8 mouse cellular contexts compared by ENCODE assay signal in genomic region chr1:71101369-71101970, GRCm38 (mm10). TPM values are rescaled to one million over a fixed set of nuclear protein-coding genes. Genes with fewer than 3 reads are reported as not detected.
DNase-seq lines count a peak whose midpoint lies in the region; ATAC-seq and TF ChIP-seq lines count a peak whose summit lies in the region.

No protein-coding gene starts in this region.

- H3K9me3 ChIP-seq in neural tube, embryonic 11.5 days (ENCODE audit: control insufficient read depth, low read length): no peaks in the 10 kb centered on the region
- H3K9me3 ChIP-seq in hindbrain, embryonic 14.5 days (ENCODE audit: control insufficient read depth, low read length): no peaks in the 10 kb centered on the region

- no peaks in the 10 kb centered on the region for H3K36me3 ChIP-seq in neural tube, embryonic 11.5 days (ENCODE audit: control insufficient read depth, insufficient read depth, low read length)
- no peaks in the 10 kb centered on the region for H3K36me3 ChIP-seq in hindbrain, embryonic 14.5 days (replicated peaks; ENCODE audit: control insufficient read depth, insufficient read depth)
- no peaks in the 10 kb centered on the region for H3K36me3 ChIP-seq in myocyte (ENCODE audit: control insufficient read depth, insufficient read depth)

- no peaks in the 10 kb centered on the region for H3K27me3 ChIP-seq in neural tube, embryonic 11.5 days (ENCODE audit: control insufficient read depth, insufficient read depth, low read length)
- H3K27me3 ChIP-seq in hindbrain, embryonic 14.5 days (ENCODE audit: control insufficient read depth, insufficient read depth, low read length): no peaks in the 10 kb centered on the region
- no peaks in the 10 kb centered on the region for H3K27me3 ChIP-seq in myocyte (ENCODE audit: control insufficient read depth, insufficient read depth, insufficient read length)

- peaks cover 35% of the 10 kb centered on the region for H3K79me2 ChIP-seq in myocyte (ENCODE audit: control insufficient read depth, insufficient read depth)

- WGBS in neural tube, embryonic 11.5 days: 55% methylated on average over 11 of the region's 11 CpGs
- 52% methylated on average over 11 of the region's 11 CpGs for whole genome bisulfite sequencing in hindbrain, embryonic 14.5 days

- 0 out of 2 replicates have a peak, but pooled peaks cover 2% of the 10 kb centered on the region for H3K4me1 ChIP-seq in neural tube, embryonic 11.5 days (ENCODE audit: control insufficient read depth, insufficient read depth, low read length)
- no peaks in the 10 kb centered on the region for H3K4me1 ChIP-seq in hindbrain, embryonic 14.5 days (replicated peaks; ENCODE audit: control insufficient read depth, insufficient read depth, low read length)

- H3K4me2 ChIP-seq in neural tube, embryonic 11.5 days (ENCODE audit: low read depth): peak overlapping the region; percentile 23; the same call in 1 of the 2 replicates
- H3K4me2 ChIP-seq in hindbrain, embryonic 14.5 days (replicated peaks): peak overlapping the region; percentile 74
- H3K4me2 ChIP-seq in myocyte (ENCODE audit: low read depth): peak overlapping the region; percentile 75

- no peak for ATAC-seq in CD4-positive, CD25-positive, alpha-beta regulatory T cell, adult 4 months
- no peak for ATAC-seq in neural tube, embryonic 11.5 days (ENCODE audit: insufficient read depth, low FRiP score, low TSS enrichment)
- no peak for ATAC-seq in hindbrain, embryonic 14.5 days (ENCODE audit: low FRiP score)

- peak; percentile 57 for DNase-seq in CD4-positive, CD25-positive, alpha-beta regulatory T cell, adult 2 months (ENCODE audit: low read depth, low spot score)
- DNase-seq in neural tube, embryonic 11.5 days (ENCODE audit: low spot score): no peak
- DNase-seq in neural tube, embryonic 10.5 days (ENCODE audit: extremely low spot score, low spot score): no peak
- no peak for DNase-seq in hindbrain, embryonic 14.5 days (ENCODE audit: low spot score)
- no peak for DNase-seq in adrenal gland, adult 2 months
- DNase-seq in lung, adult 18-20 months: no peak

- H3K4me3 ChIP-seq in neural tube, embryonic 11.5 days (ENCODE audit: low read depth, low read length): 0 out of 2 replicates have a peak overlapping the region, but pooled peaks have one; percentile 12
- peak overlapping the region; percentile 75; the same call in 1 of the 2 replicates for H3K4me3 ChIP-seq in hindbrain, embryonic 14.5 days (replicated peaks; ENCODE audit: low read length)
- peak overlapping the region; percentile 82 for H3K4me3 ChIP-seq in myocyte

- peak overlapping the region; percentile 51 for H3ac ChIP-seq in myocyte (ENCODE audit: control insufficient read depth, insufficient read length)

- TF ChIP-seq POLR2A in myocyte (IDR thresholded peaks at IDR 0.05; ENCODE audit: insufficient read length, low read depth): no peak

- H3K9ac ChIP-seq in neural tube, embryonic 11.5 days (ENCODE audit: low read length): no peak overlapping the region
- no peak overlapping the region for H3K9ac ChIP-seq in hindbrain, embryonic 14.5 days

- no peak overlapping the region for H3K27ac ChIP-seq in neural tube, embryonic 11.5 days (ENCODE audit: low read depth, low read length)
- no peak overlapping the region for H3K27ac ChIP-seq in hindbrain, embryonic 14.5 days

TF ChIP-seq in myocyte, 11 proteins besides CTCF, POLR2A, EP300 and RAD21:
- TF ChIP-seq TCF12 (IDR thresholded peaks at IDR 0.05; ENCODE audit: insufficient read depth, poor library complexity, severe bottlenecking): no peak
- no peak for TF ChIP-seq MYOG (IDR thresholded peaks at IDR 0.05; ENCODE audit: control insufficient read depth in 1 of 3, insufficient read depth in 1 of 3, insufficient read length in 2 of 3, low read depth in 2 of 3)
- no peak for TF ChIP-seq USF1 (IDR thresholded peaks at IDR 0.05; ENCODE audit: low read depth)
- no peak for TF ChIP-seq E2F4 (IDR thresholded peaks at IDR 0.05; ENCODE audit: insufficient read depth)
- TF ChIP-seq MYOD1 (IDR thresholded peaks at IDR 0.05; ENCODE audit: control insufficient read depth in 1 of 3, insufficient read length in 2 of 3, low read depth in 2 of 3): no peak

RNA-seq across cellular contexts. Expression of gene Bard1, which starts 1.5 kb away (rescaled TPM):
- polyA plus RNA-seq in CD4-positive, CD25-positive, alpha-beta regulatory T cell, adult 4 months (2017; shearing (Covaris generic)): under 1 TPM; 0.42 to 0.47 TPM
- 2.1 and 2.5 TPM in 2 replicates for polyA plus RNA-seq in neural tube, embryonic 11.5 days (2014; fragmentation: Nextera tagmentation; extraction: Ambion mirVana)
- polyA plus RNA-seq in hindbrain, embryonic 14.5 days (2014; fragmentation: Nextera tagmentation; extraction: Ambion mirVana): 0.69 and 0.95 TPM in 2 replicates
- polyA plus RNA-seq in myocyte (2012; fragmentation: generic; extraction: Trizol): 1.9 TPM
- total RNA-seq in adrenal gland, adult 2 months (2021): under 1 TPM; 0.59 to 0.98 TPM
- polyA plus RNA-seq in adrenal gland, adult 2 months (2012; rRNA removed): 0.32 and 0.42 TPM in 2 replicates

Comparison
In these comparisons a context has a peak if more than half of its experiments do, and no peak if none do; other contexts are left out.
1. H3K4me2 ChIP-seq: peak in every context shown above with its lines; median percentile 75 in myocyte; 74 in hindbrain, embryonic 14.5 days; 23 in neural tube, embryonic 11.5 days.
2. H3K4me3 ChIP-seq: peak in every context shown above with its lines; median percentile 82 in myocyte; 75 in hindbrain, embryonic 14.5 days; 12 in neural tube, embryonic 11.5 days.